Mouse (Mus musculus): ENCODE measurements around the gene Fopnl. TPM values are rescaled to one million over a fixed set of nuclear protein-coding genes. Genes with fewer than 3 reads are reported as not detected.

Fopnl gene
- polyA plus RNA-seq, 1 experiment from 2014 or later = 105 TPM

DNA sequence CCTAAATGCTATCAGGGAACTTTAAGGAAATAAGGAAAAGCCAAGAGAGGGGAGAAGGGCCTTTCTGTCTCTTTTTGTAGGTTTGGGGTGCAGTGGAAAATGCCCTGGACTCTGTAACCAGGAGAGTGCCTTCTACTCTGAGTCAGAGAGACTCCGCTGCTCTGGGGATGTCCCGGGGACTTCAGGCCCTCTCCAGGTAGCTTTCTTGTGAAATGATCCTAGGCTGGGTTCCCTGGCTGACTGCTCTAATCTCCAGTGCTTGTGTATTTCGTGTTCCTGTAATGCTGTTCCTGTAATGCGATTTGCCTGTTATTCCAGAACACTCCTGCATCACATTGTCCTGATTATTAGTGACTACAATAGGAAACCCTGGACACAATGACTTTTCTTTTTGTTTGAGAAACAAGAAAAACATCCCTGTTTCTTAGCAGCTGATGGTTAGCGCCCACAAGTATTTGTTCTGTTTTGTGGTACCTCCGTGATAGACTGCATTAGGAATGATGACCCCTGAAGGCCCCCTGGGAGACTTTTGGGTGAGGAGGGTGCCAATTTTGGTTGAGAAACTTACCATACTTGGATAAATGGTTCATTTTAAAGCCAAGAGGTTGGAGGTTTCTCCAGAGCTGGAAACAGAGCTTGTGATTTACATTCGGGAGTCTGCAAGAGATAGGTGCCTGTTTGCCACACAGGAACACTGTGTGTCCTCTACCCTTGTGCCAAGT is 45.1 kb upstream of the Fopnl start:
- Histone ChIP-seq H3K4me3 (ENCODE audit: low read depth, low read length) (peak overlapping the region; percentile 77), H3K27ac (replicated peaks) (peak overlapping the region; percentile 69; the same call in 1 of the 2 replicates), H3K36me3 (ENCODE audit: control insufficient read depth, insufficient read depth, low read length) (no peaks in the 10 kb centered on the region), H3K9me3 (ENCODE audit: control insufficient read depth, low read length) (no peaks in the 10 kb centered on the region), H3K27me3 (ENCODE audit: control insufficient read depth, insufficient read depth, low read length) (no peaks in the 10 kb centered on the region), H3K4me2 (replicated peaks; ENCODE audit: low read depth) (peak overlapping the region; percentile 66), H3K4me1 (replicated peaks; ENCODE audit: control insufficient read depth, insufficient read depth) (peaks cover 10% of the 10 kb centered on the region), H3K9ac (ENCODE audit: low read length) (peak overlapping the region; percentile 88)
- ATAC-seq (ENCODE audit: low FRiP score, low TSS enrichment) (no peak), DNase-seq (ENCODE audit: low spot score) (no peak)
- 30% methylated on average over 7 of the region's 7 CpGs for WGBS
- TF ChIP-seq CTCF (IDR thresholded peaks at IDR 0.05; ENCODE audit: low read depth) = no peak
- no peak for TF ChIP-seq EP300 (optimal IDR thresholded peaks at IDR 0.05)

DNA sequence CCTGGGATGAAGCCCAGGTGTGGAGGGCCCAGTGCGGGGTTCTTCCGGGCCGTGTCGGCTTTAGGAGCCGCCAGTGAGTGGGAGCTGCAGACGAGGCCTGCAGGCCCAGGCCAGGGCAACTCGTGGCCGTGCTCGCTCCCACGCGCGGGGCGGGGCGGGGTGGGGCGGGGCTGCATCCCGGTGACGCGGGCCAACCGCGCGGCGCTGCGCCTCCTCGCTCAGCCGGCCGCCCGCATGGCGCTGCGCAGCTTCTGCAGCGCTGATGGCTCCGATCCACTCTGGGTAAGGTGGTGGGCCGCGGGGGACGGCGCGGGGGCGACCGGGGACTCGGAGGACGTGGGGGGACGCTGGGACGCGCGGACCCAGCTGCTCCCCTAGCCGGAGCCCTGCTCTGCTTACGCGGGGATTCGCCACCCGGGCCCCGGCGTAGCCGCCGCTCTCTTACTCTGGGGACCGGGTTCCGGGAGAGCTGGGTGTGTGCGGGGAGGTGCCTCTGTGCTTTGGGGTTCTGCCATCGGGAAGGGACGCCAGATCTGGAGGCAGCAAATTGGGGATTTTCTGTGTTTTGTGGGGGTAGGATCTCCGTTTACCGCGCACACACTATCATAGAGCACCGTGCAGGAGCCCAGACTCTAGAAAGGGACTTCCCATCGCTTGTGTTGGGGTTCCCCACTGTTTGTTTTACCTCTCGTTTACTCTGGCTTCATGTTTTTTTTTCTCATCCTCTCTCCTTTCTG is 44.3 kb upstream of the Fopnl start, which contains the start of gene Abcc1:
TSS of gene Abcc1 (plus strand) at position 197 of the 737 bp plus-strand sequence.
- no peaks in the 10 kb centered on the region for H3K9me3 ChIP-seq (ENCODE audit: control insufficient read depth, low read length)
- H3K27me3 ChIP-seq (ENCODE audit: control insufficient read depth, insufficient read depth, low read length) = no peaks in the 10 kb centered on the region
- ATAC-seq (ENCODE audit: low FRiP score, low TSS enrichment) (peak; percentile 96), DNase-seq (ENCODE audit: low spot score) (peak; percentile 89)
- H3K9ac ChIP-seq (ENCODE audit: low read length) = peak within 1 kb of the TSS; percentile 88
- peak within 1 kb of the TSS; percentile 69 for H3K27ac ChIP-seq (replicated peaks)
- H3K4me3 ChIP-seq (ENCODE audit: low read depth, low read length) = peak within 1 kb of the TSS; percentile 77
- TF ChIP-seq CTCF (IDR thresholded peaks at IDR 0.05; ENCODE audit: low read depth) = peak; percentile 43
- TF ChIP-seq EP300 (optimal IDR thresholded peaks at IDR 0.05) = no peak
- peaks cover 10% of the 10 kb centered on the region for H3K4me1 ChIP-seq (replicated peaks; ENCODE audit: control insufficient read depth, insufficient read depth)
- H3K36me3 ChIP-seq (ENCODE audit: control insufficient read depth, insufficient read depth, low read length) = no peaks in the 10 kb centered on the region
- H3K4me2 ChIP-seq (replicated peaks; ENCODE audit: low read depth) = peak within 1 kb of the TSS; percentile 66
- WGBS = under 1% methylated on average over 50 of the region's 64 CpGs

DNA sequence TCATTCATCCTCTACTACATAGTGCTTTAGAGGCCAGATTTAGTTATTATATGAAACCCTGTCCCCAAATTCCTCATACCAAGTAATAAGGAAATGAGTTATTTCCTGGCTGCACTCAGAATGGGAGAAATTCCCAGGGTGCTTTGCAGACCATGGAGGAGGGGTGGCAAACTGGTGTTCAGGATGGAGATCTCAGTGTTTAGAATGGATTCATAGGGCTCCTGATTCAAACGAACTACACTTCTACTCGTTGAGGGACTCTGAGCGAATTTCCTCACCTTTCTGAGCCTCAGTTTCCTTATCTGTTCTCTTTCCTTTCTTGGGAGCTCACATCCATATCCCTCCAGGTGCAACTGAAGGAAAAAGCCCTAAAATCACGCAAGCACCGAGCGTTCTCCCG is 43.7 kb upstream of the Fopnl start:
- TF ChIP-seq EP300 (optimal IDR thresholded peaks at IDR 0.05) (no peak), CTCF (IDR thresholded peaks at IDR 0.05; ENCODE audit: low read depth) (no peak)
- Histone ChIP-seq H3K9ac (ENCODE audit: low read length) (peak overlapping the region; percentile 88), H3K4me1 (replicated peaks; ENCODE audit: control insufficient read depth, insufficient read depth) (peaks cover 10% of the 10 kb centered on the region), H3K27ac (replicated peaks) (peak overlapping the region; percentile 67), H3K27me3 (ENCODE audit: control insufficient read depth, insufficient read depth, low read length) (no peaks in the 10 kb centered on the region), H3K9me3 (ENCODE audit: control insufficient read depth, low read length) (no peaks in the 10 kb centered on the region), H3K4me2 (replicated peaks; ENCODE audit: low read depth) (peak overlapping the region; percentile 66), H3K36me3 (ENCODE audit: control insufficient read depth, insufficient read depth, low read length) (no peaks in the 10 kb centered on the region), H3K4me3 (ENCODE audit: low read depth, low read length) (peak overlapping the region; percentile 77)
- DNase-seq (ENCODE audit: low spot score) = no peak
- WGBS = 5% methylated on average over 7 of the region's 7 CpGs
- no peak for ATAC-seq (ENCODE audit: low FRiP score, low TSS enrichment)

DNA sequence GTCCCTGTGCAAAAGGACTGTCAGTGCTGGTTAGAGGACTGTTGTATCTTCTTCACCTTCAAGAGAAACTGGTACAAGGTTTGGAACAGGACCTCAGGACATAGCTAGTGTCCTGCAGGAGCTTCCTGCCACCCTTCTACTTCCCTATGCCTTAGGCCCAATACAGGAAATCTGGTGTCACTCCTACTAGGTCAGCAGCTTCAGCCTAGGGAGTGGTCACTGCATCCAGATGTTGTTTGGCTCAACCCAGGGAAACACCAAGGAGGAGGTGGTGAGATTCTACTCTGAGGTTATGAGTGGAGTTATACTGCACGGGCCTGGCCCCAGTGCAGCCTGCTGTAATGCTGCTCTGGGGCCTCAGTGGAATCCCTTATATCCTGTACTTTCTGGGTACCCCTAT is 41.3 kb upstream of the Fopnl start:
- ATAC-seq (ENCODE audit: low FRiP score, low TSS enrichment) = no peak
- no peak for DNase-seq (ENCODE audit: low spot score)
- Histone ChIP-seq H3K4me3 (ENCODE audit: low read depth, low read length) (no peak overlapping the region), H3K36me3 (ENCODE audit: control insufficient read depth, insufficient read depth, low read length) (no peaks in the 10 kb centered on the region), H3K27ac (replicated peaks) (no peak overlapping the region), H3K27me3 (ENCODE audit: control insufficient read depth, insufficient read depth, low read length) (no peaks in the 10 kb centered on the region), H3K4me1 (replicated peaks; ENCODE audit: control insufficient read depth, insufficient read depth) (peaks cover 10% of the 10 kb centered on the region), H3K9ac (ENCODE audit: low read length) (no peak overlapping the region), H3K4me2 (replicated peaks; ENCODE audit: low read depth) (no peak overlapping the region), H3K9me3 (ENCODE audit: control insufficient read depth, low read length) (no peaks in the 10 kb centered on the region)
- TF ChIP-seq EP300 (optimal IDR thresholded peaks at IDR 0.05) (no peak), CTCF (IDR thresholded peaks at IDR 0.05; ENCODE audit: low read depth) (no peak)
- 74% methylated on average over 1 of the region's 1 CpGs for WGBS

DNA sequence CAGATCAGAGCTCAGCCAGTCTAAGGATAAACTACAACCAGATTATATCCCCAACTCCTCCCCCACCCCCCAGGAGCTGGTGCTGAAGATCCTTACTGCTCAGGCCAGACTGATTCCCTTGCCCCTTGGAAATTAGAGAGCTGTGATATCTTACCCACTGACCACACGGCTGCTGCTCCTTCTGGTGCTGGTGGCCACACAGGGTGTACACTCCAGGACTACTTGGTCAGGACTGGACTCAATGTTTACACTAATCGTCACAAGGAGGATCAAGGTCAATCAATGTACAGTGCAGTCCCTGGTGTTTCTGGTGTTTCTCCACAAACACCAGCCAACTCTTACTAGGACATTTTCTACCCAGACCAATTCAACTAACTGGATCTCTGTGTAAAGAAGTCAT is 40.7 kb upstream of the Fopnl start:
- TF ChIP-seq CTCF (IDR thresholded peaks at IDR 0.05; ENCODE audit: low read depth) (no peak), EP300 (optimal IDR thresholded peaks at IDR 0.05) (no peak)
- no peak overlapping the region for H3K4me3 ChIP-seq (ENCODE audit: low read depth, low read length)
- peaks cover 8% of the 10 kb centered on the region for H3K4me1 ChIP-seq (replicated peaks; ENCODE audit: control insufficient read depth, insufficient read depth)
- no peaks in the 10 kb centered on the region for H3K36me3 ChIP-seq (ENCODE audit: control insufficient read depth, insufficient read depth, low read length)
- DNase-seq (ENCODE audit: low spot score) (no peak), ATAC-seq (ENCODE audit: low FRiP score, low TSS enrichment) (peak; percentile 61; the same call in 1 of the 2 replicates)
- H3K4me2 ChIP-seq (replicated peaks; ENCODE audit: low read depth) = no peak overlapping the region
- H3K27ac ChIP-seq (replicated peaks) = peak overlapping the region; percentile 24; the same call in 1 of the 2 replicates
- H3K9ac ChIP-seq (ENCODE audit: low read length) = no peak overlapping the region
- H3K9me3 ChIP-seq (ENCODE audit: control insufficient read depth, low read length) = no peaks in the 10 kb centered on the region
- 51% methylated on average over 2 of the region's 2 CpGs for WGBS
- H3K27me3 ChIP-seq (ENCODE audit: control insufficient read depth, insufficient read depth, low read length) = no peaks in the 10 kb centered on the region

DNA sequence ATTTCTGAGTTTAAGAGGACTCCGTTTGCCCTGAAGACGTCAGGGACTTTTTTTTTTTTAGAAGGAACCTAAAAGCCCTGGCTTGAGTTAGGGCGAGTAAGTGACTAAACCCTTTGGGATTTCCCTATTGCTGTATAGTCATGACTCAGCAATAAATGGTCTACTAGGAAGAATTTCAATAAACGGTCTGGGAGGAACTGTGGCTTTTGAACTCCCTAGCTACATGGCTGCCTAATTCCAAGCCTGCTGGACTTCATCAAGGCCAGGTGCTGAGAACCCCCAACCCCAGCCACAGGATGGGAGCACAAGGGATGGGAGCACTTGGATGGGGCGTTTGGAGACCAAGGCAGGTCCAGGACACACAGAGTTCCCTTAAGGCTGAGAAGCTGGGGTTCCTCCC is 35.5 kb upstream of the Fopnl start:
- no peak for ATAC-seq (ENCODE audit: low FRiP score, low TSS enrichment)

More for the DNA sequence above, 35.5 kb upstream of the Fopnl start:
- Histone ChIP-seq H3K9me3 (ENCODE audit: control insufficient read depth, low read length) (no peaks in the 10 kb centered on the region), H3K4me3 (ENCODE audit: low read depth, low read length) (no peak overlapping the region), H3K27ac (replicated peaks) (no peak overlapping the region), H3K4me2 (replicated peaks; ENCODE audit: low read depth) (no peak overlapping the region), H3K27me3 (ENCODE audit: control insufficient read depth, insufficient read depth, low read length) (no peaks in the 10 kb centered on the region), H3K36me3 (ENCODE audit: control insufficient read depth, insufficient read depth, low read length) (no peaks in the 10 kb centered on the region), H3K4me1 (replicated peaks; ENCODE audit: control insufficient read depth, insufficient read depth) (no peaks in the 10 kb centered on the region), H3K9ac (ENCODE audit: low read length) (no peak overlapping the region)
- WGBS = 45% methylated on average over 5 of the region's 5 CpGs
- no peak for DNase-seq (ENCODE audit: low spot score)
- TF ChIP-seq CTCF (IDR thresholded peaks at IDR 0.05; ENCODE audit: low read depth) (no peak), EP300 (optimal IDR thresholded peaks at IDR 0.05) (no peak)

Measured in stomach, postnatal 0 days (tissue).